In the genomic region with DNA sequence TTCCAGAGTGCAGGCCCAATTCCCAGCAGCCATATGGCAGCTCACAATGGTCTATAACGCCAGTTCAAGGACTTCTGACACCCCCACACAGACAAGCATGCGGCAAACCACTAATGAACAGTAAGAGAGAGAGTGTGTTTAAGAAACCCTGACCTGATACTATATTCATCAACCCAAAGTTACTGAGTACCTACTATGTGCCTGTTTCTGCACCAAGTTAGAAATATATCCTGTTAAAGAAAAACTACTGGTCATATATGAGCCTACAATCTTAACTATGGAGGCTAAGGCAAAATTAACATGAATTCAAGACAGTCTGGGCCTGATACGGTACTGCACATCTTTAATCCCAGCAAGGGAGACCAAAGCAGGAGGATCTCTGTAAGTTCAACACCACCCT, we compare ENCODE assay signal across 9 mouse cellular contexts. TPM values are rescaled to one million over a fixed set of nuclear protein-coding genes. Genes with fewer than 3 reads are reported as not detected.
A peak's percentile ranks its signal among the peaks of the same experiment; 100 is the strongest.
DNase-seq lines count a peak whose midpoint lies in the region; ATAC-seq lines count a peak whose summit lies in the region.
"Had no signal": no experiment of that assay in that cellular context is flagged by ENCODE, and none has a peak within 500 bp of the region (broad histone marks: within the 10 kb centered on the region; RNA-seq: fewer than 3 reads in every experiment).

No protein-coding gene starts in this region.

- H3K27me3 ChIP-seq in neural tube, embryonic 11.5 days (ENCODE audit: control insufficient read depth, insufficient read depth, low read length) = no peaks in the 10 kb centered on the region
- H3K27me3 ChIP-seq in forebrain, embryonic 15.5 days = no peaks in the 10 kb centered on the region
- H3K27me3 ChIP-seq in liver, embryonic 13.5 days = no peaks in the 10 kb centered on the region

- H3K4me1 ChIP-seq in neural tube, embryonic 11.5 days (ENCODE audit: control insufficient read depth, insufficient read depth, low read length) = 0 out of 2 replicates have a peak, but pooled peaks cover 2% of the 10 kb centered on the region
- H3K4me1 ChIP-seq in forebrain, embryonic 15.5 days = peaks cover 15% of the 10 kb centered on the region
- H3K4me1 ChIP-seq in liver, embryonic 13.5 days (replicated peaks) = peaks cover 59% of the 10 kb centered on the region

- H3K27ac ChIP-seq in neural tube, embryonic 11.5 days (ENCODE audit: low read depth, low read length) = no peak overlapping the region
- H3K27ac ChIP-seq in forebrain, embryonic 15.5 days (replicated peaks) = peak overlapping the region; percentile 78; the same call in 1 of the 2 replicates
- peak overlapping the region; percentile 84 for H3K27ac ChIP-seq in liver, embryonic 13.5 days

- DNase-seq in neural tube, embryonic 11.5 days (ENCODE audit: low spot score) = no peak
- DNase-seq in neural tube, embryonic 10.5 days (ENCODE audit: extremely low spot score, low spot score) = no peak
- DNase-seq in liver, embryonic 13.5 days = no peak
- DNase-seq in frontal cortex, adult 2 months (ENCODE audit: extremely low spot score in 1 of 2, low spot score in 1 of 2) = no peak
- no peak for DNase-seq in adrenal gland, adult (ENCODE audit: inconsistent age in 2 of 2, low spot score in 1 of 2)

- H3K9me3 ChIP-seq in neural tube, embryonic 11.5 days (ENCODE audit: control insufficient read depth, low read length) = no peaks in the 10 kb centered on the region
- H3K9me3 ChIP-seq in forebrain, embryonic 15.5 days = no peaks in the 10 kb centered on the region
- H3K9me3 ChIP-seq in liver, embryonic 13.5 days (replicated peaks) = no peaks in the 10 kb centered on the region

- 74% methylated on average over 3 of the region's 3 CpGs for WGBS in neural tube, embryonic 11.5 days
- 70% methylated on average over 3 of the region's 3 CpGs for WGBS in forebrain, embryonic 15.5 days
- WGBS in liver, embryonic 13.5 days (ENCODE audit: insufficient replicate concordance) = 76% methylated on average over 3 of the region's 3 CpGs

- no peak overlapping the region; the same call in 1 of the 2 replicates for H3K4me3 ChIP-seq in neural tube, embryonic 11.5 days (ENCODE audit: low read depth, low read length)
- peak overlapping the region; percentile 79 for H3K4me3 ChIP-seq in forebrain, embryonic 15.5 days
- H3K4me3 ChIP-seq in liver, embryonic 13.5 days (replicated peaks) = peak overlapping the region; percentile 81

- H3K36me3 ChIP-seq in neural tube, embryonic 11.5 days (ENCODE audit: control insufficient read depth, insufficient read depth, low read length) = no peaks in the 10 kb centered on the region; the same call in 1 of the 2 replicates
- no peaks in the 10 kb centered on the region for H3K36me3 ChIP-seq in forebrain, embryonic 15.5 days
- peaks cover 6% of the 10 kb centered on the region; the same call in 1 of the 2 replicates for H3K36me3 ChIP-seq in liver, embryonic 13.5 days

- no peak overlapping the region for H3K9ac ChIP-seq in neural tube, embryonic 11.5 days (ENCODE audit: low read length)
- peak overlapping the region; percentile 75 for H3K9ac ChIP-seq in forebrain, embryonic 15.5 days (replicated peaks)
- H3K9ac ChIP-seq in liver, embryonic 13.5 days = peak overlapping the region; percentile 87

- no peak for ATAC-seq in neural tube, embryonic 11.5 days (ENCODE audit: insufficient read depth, low FRiP score, low TSS enrichment)
- ATAC-seq in forebrain, embryonic 15.5 days (replicated peaks) = no peak
- no peak for ATAC-seq in liver, embryonic 13.5 days (ENCODE audit: low read depth)
- ATAC-seq in monocyte, adult 5-6 weeks (replicated peaks; ENCODE audit: insufficient number of reproducible peaks, low FRiP score, low TSS enrichment, poor library complexity, severe bottlenecking) = no peak
- ATAC-seq: activated CD4-positive, CD25-positive, alpha-beta regulatory T cell, adult 4 months had no signal

- peak overlapping the region; percentile 82 for H3K4me2 ChIP-seq in neural tube, embryonic 11.5 days (ENCODE audit: low read depth)
- H3K4me2 ChIP-seq in forebrain, embryonic 15.5 days (replicated peaks) = peak overlapping the region; percentile 80
- peak overlapping the region; percentile 91 for H3K4me2 ChIP-seq in liver, embryonic 13.5 days

RNA-seq across cellular contexts. Expression of gene Cep85, which starts 1.3 kb away (rescaled TPM):
- polyA plus RNA-seq in neural tube, embryonic 11.5 days (2014; fragmentation: Nextera tagmentation; extraction: Ambion mirVana) = 30.0 and 30.6 TPM in 2 replicates
- polyA plus RNA-seq in forebrain, embryonic 15.5 days (2015; fragmentation: Nextera tagmentation; extraction: Ambion mirVana) = 19.9 and 20.5 TPM in 2 replicates
- polyA plus RNA-seq in liver, embryonic 13.5 days (2015; fragmentation: Nextera tagmentation; extraction: Ambion mirVana) = 27.8 and 35.1 TPM in 2 replicates
- polyA plus RNA-seq in frontal cortex, adult 2 months (2012; rRNA removed) = 18.1 and 25.0 TPM in 2 replicates
- 21.6 to 36.1 TPM (median 24.2 TPM) in 3 replicates for total RNA-seq in monocyte, adult 5-6 weeks (2017)

RNA-seq across cellular contexts. Expression of gene Gm7534, which starts 17.2 kb away (rescaled TPM):
- not detected in 2 replicates for polyA plus RNA-seq in neural tube, embryonic 11.5 days (2014; fragmentation: Nextera tagmentation; extraction: Ambion mirVana)
- polyA plus RNA-seq in forebrain, embryonic 15.5 days (2015; fragmentation: Nextera tagmentation; extraction: Ambion mirVana) = not detected in 2 replicates
- not detected in 2 replicates for polyA plus RNA-seq in liver, embryonic 13.5 days (2015; fragmentation: Nextera tagmentation; extraction: Ambion mirVana)
- 0.04 TPM in 1 of 2 replicates, not detected in the other for polyA plus RNA-seq in frontal cortex, adult 2 months (2012; rRNA removed)
- total RNA-seq in monocyte, adult 5-6 weeks (2017) = not detected in 3 replicates
- total RNA-seq: left cerebral cortex, postnatal 25 days had no signal

RNA-seq across cellular contexts. Expression of gene Catsper4, which starts 41.6 kb away (rescaled TPM):
- polyA plus RNA-seq in neural tube, embryonic 11.5 days (2014; fragmentation: Nextera tagmentation; extraction: Ambion mirVana) = not detected in 2 replicates
- polyA plus RNA-seq in forebrain, embryonic 15.5 days (2015; fragmentation: Nextera tagmentation; extraction: Ambion mirVana) = not detected in 2 replicates
- not detected in 2 replicates for polyA plus RNA-seq in liver, embryonic 13.5 days (2015; fragmentation: Nextera tagmentation; extraction: Ambion mirVana)
- polyA plus RNA-seq in frontal cortex, adult 2 months (2012; rRNA removed) = 0.10 and 0.19 TPM in 2 replicates
- not detected in 3 replicates for total RNA-seq in monocyte, adult 5-6 weeks (2017)
- total RNA-seq: left cerebral cortex, postnatal 25 days had no signal
- polyA plus RNA-seq: activated CD4-positive, CD25-positive, alpha-beta regulatory T cell, adult 4 months had no signal

RNA-seq across cellular contexts. Expression of gene Cnksr1, which starts 52.6 kb away (rescaled TPM):
- polyA plus RNA-seq in neural tube, embryonic 11.5 days (2014; fragmentation: Nextera tagmentation; extraction: Ambion mirVana) = 0.36 and 0.50 TPM in 2 replicates
- polyA plus RNA-seq in forebrain, embryonic 15.5 days (2015; fragmentation: Nextera tagmentation; extraction: Ambion mirVana) = 0.08 and 0.11 TPM in 2 replicates
- 0.05 and 0.07 TPM in 2 replicates for polyA plus RNA-seq in liver, embryonic 13.5 days (2015; fragmentation: Nextera tagmentation; extraction: Ambion mirVana)
- 0.36 and 0.44 TPM in 2 replicates for polyA plus RNA-seq in frontal cortex, adult 2 months (2012; rRNA removed)
- not detected in 3 replicates for total RNA-seq in monocyte, adult 5-6 weeks (2017)
- polyA plus RNA-seq: activated CD4-positive, CD25-positive, alpha-beta regulatory T cell, adult 4 months had no signal

RNA-seq across cellular contexts. Expression of gene Sh3bgrl3, which starts 57.0 kb away (rescaled TPM):
- polyA plus RNA-seq in neural tube, embryonic 11.5 days (2014; fragmentation: Nextera tagmentation; extraction: Ambion mirVana) = 295 and 314 TPM in 2 replicates
- polyA plus RNA-seq in forebrain, embryonic 15.5 days (2015; fragmentation: Nextera tagmentation; extraction: Ambion mirVana) = 326 and 335 TPM in 2 replicates
- polyA plus RNA-seq in liver, embryonic 13.5 days (2015; fragmentation: Nextera tagmentation; extraction: Ambion mirVana) = 158 and 171 TPM in 2 replicates
- polyA plus RNA-seq in frontal cortex, adult 2 months (2012; rRNA removed) = 415 and 538 TPM in 2 replicates
- total RNA-seq in monocyte, adult 5-6 weeks (2017) = 320 to 400 TPM (median 328 TPM) in 3 replicates
